Mouse (Mus musculus) small intestine, adult 2 months (tissue): ENCODE measurements at regions not wholly inside any gene's neighbourhood (a gene's known extent, or its start where the extent isn't known, plus 50 kb on each side); places are given as distances from the start of the nearest gene placed in this dataset.

Experiments
- CTCF ChIP-seq: fragments of 200-500 bp; IDR thresholded peaks from 2 replicates; pipeline ENCODE4 v1.5.1; 2012; ENCODE audit warnings: low read depth, mild to moderate bottlenecking, control low read depth, inconsistent platforms, low read length, moderate library complexity, mixed read lengths; ENCODE audit not compliant: insufficient replicate concordance, insufficient read length; ENCODE audit errors: extremely low read depth
- POLR2A ChIP-seq: fragments of 200-500 bp; IDR thresholded peaks from 2 replicates; pipeline ENCODE4 v1.6.1; 2012; ENCODE audit warnings: low read depth, mild to moderate bottlenecking, control low read depth, inconsistent platforms, low read length, moderate library complexity

DNA sequence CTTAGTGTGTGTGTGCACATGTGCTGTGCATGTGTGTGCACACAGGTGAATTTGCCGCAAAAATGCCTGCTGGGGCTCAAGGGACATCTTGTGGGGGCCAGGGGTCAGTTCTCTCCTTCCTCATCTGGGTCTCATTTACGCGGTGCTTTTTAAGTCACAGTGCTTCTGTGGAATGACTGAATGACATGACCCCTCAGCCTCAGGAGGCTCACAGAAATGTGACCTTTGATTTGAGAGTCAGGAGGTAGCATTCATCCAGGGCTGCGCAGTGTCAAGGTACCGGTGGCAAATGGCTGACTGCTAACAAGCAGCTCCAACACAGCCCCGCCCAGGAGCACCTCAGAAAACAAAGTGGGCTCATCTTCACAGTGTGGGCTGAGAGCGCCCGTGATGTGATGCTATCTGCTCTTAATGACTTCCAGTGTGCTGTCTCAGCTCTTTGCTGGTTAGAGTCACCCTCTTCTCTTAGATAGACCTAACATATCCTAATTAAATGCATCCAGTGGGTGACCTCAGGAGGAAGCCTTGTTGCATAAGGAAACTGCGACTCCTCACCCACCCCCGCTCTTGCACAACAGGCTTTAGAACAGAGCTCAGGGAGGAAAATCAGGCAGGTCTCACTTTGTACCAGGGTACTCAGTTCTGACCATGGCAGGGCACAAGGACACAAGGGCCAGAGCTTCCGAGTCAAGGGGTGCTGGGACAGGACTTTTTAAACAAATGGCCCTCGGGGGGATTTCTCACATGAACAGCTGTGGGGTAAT lies 120.6 kb downstream of the Syk start:
- TF ChIP-seq CTCF = no peak
- no peak for TF ChIP-seq POLR2A
